Mouse (Mus musculus): Measurements from ENCODE around the gene Zfand2a.
A peak's percentile ranks its signal among the peaks of the same experiment; 100 is the strongest.

Gene Zfand2a

DNA sequence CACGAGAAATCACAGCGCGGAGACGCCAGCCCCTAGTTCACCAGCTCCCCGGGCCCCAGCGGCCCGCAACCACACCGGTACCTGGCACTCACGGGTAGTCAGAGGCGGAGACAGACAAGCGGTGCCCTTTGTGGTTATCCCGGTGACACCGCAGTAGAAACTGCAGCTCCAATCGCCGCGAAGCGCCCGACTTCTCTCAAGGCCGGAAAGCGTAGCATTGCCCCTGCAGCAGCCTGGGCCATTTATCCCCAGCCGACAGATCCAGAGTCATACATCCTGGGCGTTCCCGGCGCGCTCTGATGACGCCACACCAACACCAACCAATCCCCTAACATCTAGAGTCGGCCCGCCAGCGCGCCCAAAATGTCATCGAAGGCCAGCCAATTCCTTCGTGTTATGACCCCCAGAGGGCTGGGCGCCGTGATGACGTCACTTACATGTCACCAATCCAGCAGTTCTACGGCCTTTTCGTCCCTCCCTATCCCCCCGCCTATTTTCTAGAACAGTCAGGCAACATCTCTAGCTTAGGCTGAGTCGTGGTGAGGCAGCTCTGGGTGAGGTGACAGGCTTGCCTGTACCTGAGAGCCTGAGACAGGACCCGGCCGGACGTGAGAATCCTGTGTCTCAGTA lies at the start of gene Zfand2a:
TSS of gene Zfand2a (minus strand) at position 365 of the 630 bp plus-strand sequence.
- DNase-seq (ENCODE audit: low spot score in 2 of 2): peak; percentile 97 to 100

- no peak for DNase-seq (ENCODE audit: low spot score in 2 of 2)
Observed at GRCm38 (mm10) chr5:139528851-139529250, 44.5 kb upstream of the Zfand2a start.

- no peak for DNase-seq (ENCODE audit: low spot score in 2 of 2)
Observed at GRCm38 (mm10) chr5:139521987-139522386, 37.6 kb upstream of the Zfand2a start.

- DNase-seq (ENCODE audit: low spot score in 2 of 2): no peak
Observed at GRCm38 (mm10) chr5:139520069-139520834, 35.9 kb upstream of the Zfand2a start.

GRCm38 (mm10) chr5:139516281-139516680 lies 31.9 kb upstream of the Zfand2a start:
- DNase-seq (ENCODE audit: low spot score in 2 of 2): no peak

DNA sequence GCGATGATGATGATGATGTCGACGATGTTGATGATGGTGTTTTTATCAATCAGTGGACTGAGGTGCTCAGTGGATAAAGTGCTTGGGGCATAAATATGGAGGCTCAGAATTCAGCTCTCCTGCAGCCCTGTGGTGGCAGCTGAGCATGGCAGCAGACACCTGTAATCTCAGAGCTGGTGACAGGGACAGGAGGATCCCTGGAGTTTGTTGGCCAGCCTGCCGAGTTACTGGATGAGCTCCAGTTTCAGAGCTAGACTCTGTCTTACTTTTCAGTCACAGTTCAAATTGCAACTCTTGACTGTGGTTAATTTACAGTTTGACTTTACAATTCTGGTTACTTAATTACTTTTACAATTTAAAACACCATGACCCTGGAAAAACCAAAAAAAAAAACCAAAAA lies 27.9 kb upstream of the Zfand2a start:
- no peak for DNase-seq (ENCODE audit: low spot score in 2 of 2)

- DNase-seq (ENCODE audit: low spot score in 2 of 2): peak in 1 of 2 experiments; percentile 35
Observed at GRCm38 (mm10) chr5:139510682-139511366, 26.5 kb upstream of the Zfand2a start.

GRCm38 (mm10) chr5:139506207-139506606 lies 21.9 kb upstream of the Zfand2a start:
- DNase-seq (ENCODE audit: low spot score in 2 of 2): no peak

GRCm38 (mm10) chr5:139505073-139505606 lies 20.8 kb upstream of the Zfand2a start:
- peak; percentile 73 to 88 for DNase-seq (ENCODE audit: low spot score in 2 of 2)

DNA sequence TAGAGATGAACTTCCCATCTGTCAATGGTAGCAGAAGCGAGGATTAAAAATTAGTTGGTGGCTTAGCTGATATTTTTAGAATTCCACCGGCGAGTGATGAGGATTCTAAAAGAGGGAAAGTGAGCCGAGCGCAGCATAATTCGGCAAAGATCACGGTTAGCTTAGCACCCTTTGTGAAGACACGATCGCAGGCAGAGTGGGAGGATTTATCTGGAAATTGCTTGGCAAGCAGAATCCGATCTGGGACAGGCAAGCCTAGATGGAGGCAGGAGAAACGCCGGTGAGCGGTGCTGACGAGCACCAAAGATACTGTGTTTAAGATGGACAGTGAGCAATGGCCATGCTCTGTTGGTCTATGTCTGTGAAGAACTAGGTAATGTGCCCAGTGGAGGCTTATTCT lies 17.9 kb upstream of the Zfand2a start:
- DNase-seq (ENCODE audit: low spot score in 2 of 2): no peak

DNA sequence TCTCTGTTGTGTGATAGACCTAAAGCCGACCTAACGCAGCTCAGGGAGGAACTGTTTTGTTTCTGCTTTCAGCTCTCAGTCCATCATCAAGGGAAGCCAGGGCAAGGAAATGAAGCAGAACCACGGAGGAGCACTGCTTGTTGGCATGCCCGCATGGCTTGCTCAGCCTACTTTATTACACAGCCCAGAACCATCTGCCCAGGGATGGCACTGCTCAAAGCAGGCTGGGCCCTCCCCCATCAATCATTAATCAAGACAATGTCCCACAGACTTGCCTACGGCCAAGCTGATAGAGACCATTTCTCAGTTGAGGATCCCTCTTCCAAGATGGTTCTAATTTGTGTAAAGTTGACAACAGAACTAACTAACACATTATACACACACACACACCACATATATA lies 14.4 kb upstream of the Zfand2a start:
- DNase-seq (ENCODE audit: low spot score in 2 of 2): no peak

GRCm38 (mm10) chr5:139496939-139497338 lies 12.6 kb upstream of the Zfand2a start:
- no peak for DNase-seq (ENCODE audit: low spot score in 2 of 2)

DNA sequence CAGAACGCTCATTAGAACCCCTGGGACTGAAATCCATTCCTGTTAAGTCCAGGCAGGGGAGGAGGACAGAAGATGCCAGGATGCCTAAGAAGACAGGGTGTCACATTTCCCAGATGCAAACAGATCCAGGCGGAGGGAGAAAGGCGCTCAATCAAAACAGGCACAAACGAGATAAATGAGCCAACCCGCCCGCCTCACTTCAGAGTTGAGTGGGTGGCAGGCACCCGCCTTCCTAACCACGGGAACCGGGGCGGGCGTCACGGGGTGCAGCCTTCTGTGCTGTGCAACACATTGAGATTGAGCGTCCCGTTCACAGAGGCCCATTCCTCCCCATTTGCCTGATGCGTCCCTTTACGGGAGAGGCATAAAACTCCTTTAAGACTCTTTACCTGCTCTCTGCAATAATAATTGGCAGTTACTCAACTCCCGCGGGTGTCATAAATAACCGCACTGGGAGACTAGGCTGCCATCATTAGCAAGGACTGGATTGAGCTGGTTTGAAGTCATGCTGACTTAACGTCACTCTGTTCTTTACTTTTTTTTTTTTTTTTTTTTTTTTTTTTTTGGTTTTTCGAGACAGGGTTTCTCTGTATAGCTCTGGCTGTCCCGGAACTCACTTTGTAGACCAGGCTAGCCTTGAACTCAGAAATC lies 10.8 kb upstream of the Zfand2a start:
- DNase-seq (ENCODE audit: low spot score in 2 of 2): no peak

DNA sequence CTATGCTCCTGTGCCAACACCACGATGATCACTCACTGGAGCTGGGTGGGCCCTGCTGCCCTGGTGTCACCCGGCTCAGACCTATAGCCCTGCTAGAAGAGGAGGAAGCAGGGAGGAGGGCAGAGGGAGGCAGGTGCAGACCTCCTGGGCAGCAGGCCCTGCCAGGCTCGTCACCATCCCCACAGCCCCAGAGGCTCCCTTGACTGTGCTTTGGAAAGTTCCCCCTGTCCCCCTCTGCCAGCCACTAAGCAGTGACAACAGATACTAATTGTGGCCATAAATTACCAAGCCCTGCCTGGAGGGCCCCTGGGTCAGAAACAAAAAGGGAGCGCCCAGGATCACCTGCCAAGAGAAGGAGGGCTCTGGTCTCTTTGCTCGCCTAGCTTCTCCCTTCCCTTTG lies 9.3 kb upstream of the Zfand2a start:
- no peak for DNase-seq (ENCODE audit: low spot score in 2 of 2)

DNA sequence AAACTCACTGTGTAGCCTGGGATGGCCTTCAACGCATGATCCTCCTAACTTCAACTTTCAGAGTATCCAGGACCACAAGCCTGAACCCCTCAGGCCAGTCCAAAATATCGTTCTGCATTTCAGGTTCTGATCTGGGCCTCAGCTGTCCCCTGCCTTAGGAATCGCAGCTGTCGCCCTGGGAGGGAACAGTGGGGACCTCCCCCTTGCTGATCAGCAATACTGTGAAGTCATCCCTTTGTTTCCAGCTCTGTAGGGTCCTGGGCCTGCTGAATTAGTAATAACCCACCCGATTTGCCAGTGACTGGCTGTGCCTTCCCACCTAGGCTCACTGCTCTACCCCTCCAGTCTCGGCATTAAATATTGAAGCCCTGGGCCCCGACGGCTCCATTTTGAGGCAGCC lies 7.0 kb upstream of the Zfand2a start:
- DNase-seq (ENCODE audit: low spot score in 2 of 2): no peak

DNA sequence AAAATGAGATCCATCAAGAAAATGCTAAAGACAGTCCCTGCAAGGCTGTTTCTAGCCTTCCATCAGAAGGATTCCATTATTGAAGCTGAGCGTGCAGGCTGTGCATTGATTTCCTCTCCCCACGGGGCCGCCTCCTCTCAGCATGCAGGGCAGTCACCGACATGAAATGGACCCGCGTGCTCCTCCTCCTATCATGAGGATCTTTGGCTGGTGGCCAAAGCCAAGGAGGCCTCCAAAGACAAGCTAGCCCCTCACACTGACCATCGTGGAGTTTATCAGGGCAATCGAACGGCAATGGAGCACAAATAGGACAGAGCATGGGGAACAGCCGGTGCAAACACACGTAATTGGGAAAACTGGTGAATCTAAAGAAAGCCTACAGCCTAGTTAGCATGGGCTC lies 5.8 kb upstream of the Zfand2a start:
- DNase-seq (ENCODE audit: low spot score in 2 of 2): no peak

DNA sequence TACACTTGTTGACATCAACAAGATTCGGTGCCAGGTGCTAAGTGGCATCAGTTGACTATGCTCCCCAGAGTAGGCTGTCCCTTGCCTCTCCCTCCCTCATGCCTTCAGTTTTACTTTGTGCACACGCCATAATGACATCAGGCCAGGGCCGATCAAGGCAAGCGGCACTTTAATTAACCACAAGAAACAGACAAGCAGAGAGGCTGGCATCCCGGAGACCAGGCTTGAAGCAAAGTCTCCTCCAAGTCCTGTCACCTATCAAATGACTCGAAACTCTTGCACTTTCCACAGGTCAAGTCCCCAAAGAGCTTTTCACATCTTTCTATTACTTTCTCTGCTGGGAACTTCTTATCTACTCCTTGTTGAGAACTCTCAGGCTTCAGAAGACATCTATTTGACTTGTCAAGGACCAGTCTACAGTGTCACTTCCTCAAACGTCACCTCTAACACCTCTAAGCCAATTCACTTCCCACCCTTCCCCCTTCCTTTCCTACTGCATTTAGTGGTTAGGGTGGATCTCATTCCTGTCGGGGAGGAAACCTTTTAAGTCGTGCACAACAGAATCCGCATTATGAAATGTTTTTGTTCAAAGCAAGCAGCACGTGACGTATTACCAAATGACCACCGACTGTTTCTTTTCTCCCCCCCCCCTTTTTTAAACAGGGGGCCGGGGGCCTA lies 1.0 kb downstream of the Zfand2a start:
- DNase-seq (ENCODE audit: low spot score in 2 of 2): no peak

- no peak for DNase-seq (ENCODE audit: low spot score in 2 of 2)
Observed at GRCm38 (mm10) chr5:139480406-139480805, 3.9 kb downstream of the Zfand2a start.

DNA sequence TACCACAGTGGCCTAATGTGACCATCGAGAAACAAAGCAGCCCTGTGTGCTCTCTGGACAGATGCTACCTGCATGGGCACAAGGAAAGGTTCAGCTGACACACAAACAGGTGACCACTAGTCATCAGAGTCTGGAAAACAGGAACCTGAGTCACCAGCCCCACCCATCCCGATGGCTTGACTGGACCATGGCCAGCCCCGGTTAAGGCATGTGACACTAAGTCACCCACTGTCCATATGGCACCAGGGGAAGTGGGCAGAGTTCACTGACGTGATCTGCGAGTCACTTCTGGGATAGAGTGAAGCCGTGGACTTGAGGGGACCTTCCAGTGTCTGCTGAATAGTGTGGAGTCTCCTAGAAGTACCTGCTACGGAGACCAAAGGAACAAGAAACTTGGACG lies 5.3 kb downstream of the Zfand2a start:
- DNase-seq (ENCODE audit: low spot score in 2 of 2): no peak

DNA sequence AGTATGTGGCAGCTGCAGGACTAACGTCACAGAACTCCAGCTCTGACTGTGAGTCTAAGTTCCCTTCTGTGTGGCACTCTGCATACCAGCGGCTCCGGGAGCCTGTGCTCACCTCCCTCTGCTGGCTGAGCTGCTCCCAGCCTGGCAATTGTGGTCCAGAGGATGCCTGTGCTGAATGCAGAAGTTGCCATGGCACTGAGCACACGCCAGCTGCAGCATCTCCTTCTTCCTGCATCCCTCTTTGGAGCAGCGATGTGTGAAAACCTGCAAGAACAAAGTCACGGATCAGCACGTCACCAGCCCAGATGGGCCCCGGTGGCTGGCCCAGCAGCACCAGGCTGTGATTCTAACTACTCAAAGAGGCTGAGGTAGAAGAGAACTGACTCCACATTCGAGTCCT lies 9.6 kb downstream of the Zfand2a start:
- no peak for DNase-seq (ENCODE audit: low spot score in 2 of 2)

GRCm38 (mm10) chr5:139467998-139468397 lies 16.4 kb downstream of the Zfand2a start:
- DNase-seq (ENCODE audit: low spot score in 2 of 2): no peak

Data from spleen, postnatal 10 days (tissue).